ENCODE assay signal across 8 mouse cellular contexts in genomic region chr8:70660273-70660725, GRCm38 (mm10). TPM values are rescaled to one million over a fixed set of nuclear protein-coding genes. Genes with fewer than 3 reads are reported as not detected.
DNase-seq lines count a peak whose midpoint lies in the region; ATAC-seq and TF ChIP-seq lines count a peak whose summit lies in the region.

Gene Pgpep1 (minus strand): TSS chr8:70660388.

- peak within 1 kb of the TSS; percentile 93 for H3K4me2 ChIP-seq in stomach, embryonic 16.5 days (ENCODE audit: low read depth, low read length)

- H3K9me3 ChIP-seq in stomach, embryonic 16.5 days (replicated peaks; ENCODE audit: control insufficient read depth, low read length) = no peaks in the 10 kb centered on the region

- no peak for DNase-seq in left cerebral cortex, adult 2 months (ENCODE audit: extremely low spot score in 1 of 2, low spot score in 2 of 2)
- no peak for DNase-seq in left cerebral cortex, adult 9 months (ENCODE audit: low spot score in 2 of 2)
- no peak for DNase-seq in heart, postnatal 14 days
- peak in 1 of 2 experiments; percentile 42 for DNase-seq in layer of hippocampus, postnatal 10 days (ENCODE audit: low spot score in 2 of 2)
- peak; percentile 43 for DNase-seq in lung, postnatal 14 days
- no peak for DNase-seq in ovary, adult 18-20 months (ENCODE audit: low spot score)

- 0 out of 2 replicates have a peak, but pooled peaks cover 2% of the 10 kb centered on the region for H3K4me1 ChIP-seq in embryonic fibroblast, embryonic 13.5 days (ENCODE audit: control insufficient read depth, insufficient read depth, low read length)
- H3K4me1 ChIP-seq in stomach, embryonic 16.5 days (ENCODE audit: control insufficient read depth, insufficient read depth, low read length) = peaks cover 25% of the 10 kb centered on the region

- H3K36me3 ChIP-seq in stomach, embryonic 16.5 days (ENCODE audit: control insufficient read depth, insufficient read depth, low read length) = no peaks in the 10 kb centered on the region

- peak within 1 kb of the TSS; percentile 87 for H3K4me3 ChIP-seq in left cerebral cortex, adult 2 months
- H3K4me3 ChIP-seq in embryonic fibroblast, embryonic 13.5 days (ENCODE audit: insufficient read depth, low read length) = peak within 1 kb of the TSS; percentile 73
- H3K4me3 ChIP-seq in stomach, embryonic 16.5 days (replicated peaks; ENCODE audit: low read length) = peak within 1 kb of the TSS; percentile 89

- H3K27ac ChIP-seq in left cerebral cortex, adult 2 months = peak within 1 kb of the TSS; percentile 17; the same call in 1 of the 2 replicates
- 0 out of 2 replicates have a peak within 1 kb of the TSS, but pooled peaks have one; percentile 4 for H3K27ac ChIP-seq in embryonic fibroblast, embryonic 13.5 days (ENCODE audit: insufficient read depth, low read length)
- peak within 1 kb of the TSS; percentile 28 for H3K27ac ChIP-seq in stomach, embryonic 16.5 days (ENCODE audit: low read length)

- TF ChIP-seq CTCF in left cerebral cortex, adult 2 months (IDR thresholded peaks at IDR 0.05) = no peak
- TF ChIP-seq CTCF in embryonic fibroblast, embryonic 13.5 days (IDR thresholded peaks at IDR 0.05; ENCODE audit: borderline replicate concordance, insufficient read depth, low read length) = no peak

- no peak for TF ChIP-seq POLR2A in embryonic fibroblast, embryonic 13.5 days (IDR thresholded peaks at IDR 0.05; ENCODE audit: low read depth, low read length)

- peak; percentile 60 for ATAC-seq in stomach, embryonic 16.5 days (ENCODE audit: insufficient read depth, low FRiP score)

- WGBS in stomach, embryonic 16.5 days = 2% methylated on average over 14 of the region's 14 CpGs

- no peaks in the 10 kb centered on the region for H3K27me3 ChIP-seq in stomach, embryonic 16.5 days (ENCODE audit: control insufficient read depth, insufficient read depth, low read length)

- peak within 1 kb of the TSS; percentile 70 for H3K9ac ChIP-seq in stomach, embryonic 16.5 days (ENCODE audit: low read length)

- intact Hi-C loops in left cerebral cortex, adult 2 months (cut with DNase I) = no loop called here
- intact Hi-C loops in heart, postnatal 14 days (cut with DNase I) = no loop called here

RNA-seq across cellular contexts. Expression of gene Pgpep1, which starts in this region (rescaled TPM):
- 10 to 100 TPM; 15.5 to 17.5 TPM for total RNA-seq in left cerebral cortex, adult 2 months (2021)
- 53.7 and 54.3 TPM in 2 replicates for polyA plus RNA-seq in embryonic fibroblast, embryonic 13.5 days (2011; ENCODE audit: insufficient read length, low read depth, missing spikeins)
- total RNA-seq in heart, postnatal 14 days (2021) = 10 to 100 TPM; 38.4 to 46.8 TPM
- total RNA-seq in layer of hippocampus, postnatal 10 days (2021) = 10 to 100 TPM; 25.8 to 31.9 TPM
- polyA plus RNA-seq in stomach, embryonic 16.5 days (2015; fragmentation: Nextera tagmentation; extraction: Ambion mirVana) = 47.4 and 57.5 TPM in 2 replicates
